Mouse (Mus musculus) liver, embryonic 18 days (tissue): ENCODE data around the gene Usp8. TPM values are rescaled to one million over a fixed set of nuclear protein-coding genes. Genes with fewer than 3 reads are reported as not detected.

Source experiments
- polyA plus RNA-seq: library from polyadenylated mRNA; depleted of rRNA; stranded (reverse); fragments of >200 nt; gene quantifications from 2 replicates; pipeline ENCODE4 v1.2.3, GENCODE M21; 2012; rRNA removed

The Usp8 gene
- 13.1 and 14.2 TPM in 2 replicates for polyA plus RNA-seq

GRCm38 (mm10) chr2:126706759-126707437 lies at the start of gene Usp8:
Gene Usp8 (plus strand): TSS chr2:126707328.

GRCm38 (mm10) chr2:126676122-126676515 lies 31.0 kb upstream of the Usp8 start, which contains the start of gene Gabpb1:
Gene Gabpb1 (minus strand): TSS chr2:126676337.

GRCm38 (mm10) chr2:126783370-126783769 lies 76.2 kb downstream of the Usp8 start, which contains the start of gene Usp50:
Gene Usp50 (minus strand): TSS chr2:126783470.

Other genes starting within 250 kb of the Usp8 start
- gene Atp8b4, start 206.7 kb upstream of the Usp8 start, polyA plus RNA-seq = 4.1 and 5.4 TPM in 2 replicates
- 244 and 298 TPM in 2 replicates for gene Slc27a2, start 154.9 kb upstream of the Usp8 start, polyA plus RNA-seq
- gene Hdc, start 88.0 kb upstream of the Usp8 start, polyA plus RNA-seq = 5.8 and 7.5 TPM in 2 replicates
- gene Gabpb1, start 31.0 kb upstream of the Usp8 start, polyA plus RNA-seq = 9.0 and 9.2 TPM in 2 replicates
- gene Usp50, start 76.1 kb downstream of the Usp8 start, polyA plus RNA-seq = 0.34 and 0.77 TPM in 2 replicates
- gene Trpm7, start 168.9 kb downstream of the Usp8 start, polyA plus RNA-seq = 12.2 and 13.2 TPM in 2 replicates
- gene Sppl2a, start 225.9 kb downstream of the Usp8 start, polyA plus RNA-seq = 31.4 and 32.9 TPM in 2 replicates